Mouse (Mus musculus) adipocyte (in vitro differentiated cells): ENCODE measurements around the gene Matn4.
"Not testable (repeated sequence)": the region's sequence is repeated elsewhere in the genome, so short reads cannot be mapped to it uniquely, and the experiment has no call there.

Experiments used
- DNase-seq: peaks from one replicate; pipeline ENCODE4 v3.0.0-alpha.2; 2016; ENCODE audit warnings: low spot score

Matn4 gene

DNA sequence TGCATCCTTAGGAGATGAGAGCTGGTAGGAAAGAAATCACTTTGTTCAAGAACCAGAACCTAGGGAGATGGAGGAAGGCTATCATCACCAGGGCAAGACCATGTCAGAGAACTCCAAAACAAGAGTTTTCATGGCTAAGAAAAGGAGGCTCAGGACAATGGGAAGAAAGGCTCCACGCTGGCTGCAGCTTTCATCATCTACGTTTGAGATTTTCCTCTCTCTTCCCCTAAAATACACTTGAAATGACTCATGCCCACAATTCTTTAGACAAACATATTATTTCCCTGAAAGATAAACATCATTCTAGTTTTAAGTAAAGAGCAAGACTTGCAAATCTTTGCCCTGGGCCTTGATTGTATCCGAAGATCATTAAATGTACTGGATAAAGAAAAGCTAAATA is 33.6 kb downstream of the Matn4 start:
- no peak for DNase-seq

DNA sequence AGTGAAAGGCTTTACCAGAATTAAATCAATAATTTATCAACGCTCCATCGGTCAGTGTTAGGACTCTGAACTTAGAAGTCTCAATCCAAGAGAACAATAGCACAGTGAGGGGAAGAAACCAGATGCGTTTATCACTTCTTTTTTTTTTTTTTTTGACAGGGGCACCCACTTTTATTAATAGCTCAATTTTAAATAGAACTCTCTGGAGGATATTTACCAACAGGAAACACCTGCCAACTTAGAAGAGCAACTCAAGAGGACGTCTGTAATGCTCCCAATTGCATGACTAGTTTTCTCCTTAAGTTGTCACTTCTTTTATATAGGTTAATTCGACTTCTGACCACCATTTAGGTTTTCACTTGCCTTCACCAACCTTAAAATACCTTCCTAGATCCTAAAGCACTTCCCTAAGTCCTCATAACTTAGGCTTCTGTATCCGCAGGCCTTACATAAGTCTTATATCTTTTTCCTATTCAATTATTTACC is 36.3 kb downstream of the Matn4 start:
- no peak for DNase-seq

DNA sequence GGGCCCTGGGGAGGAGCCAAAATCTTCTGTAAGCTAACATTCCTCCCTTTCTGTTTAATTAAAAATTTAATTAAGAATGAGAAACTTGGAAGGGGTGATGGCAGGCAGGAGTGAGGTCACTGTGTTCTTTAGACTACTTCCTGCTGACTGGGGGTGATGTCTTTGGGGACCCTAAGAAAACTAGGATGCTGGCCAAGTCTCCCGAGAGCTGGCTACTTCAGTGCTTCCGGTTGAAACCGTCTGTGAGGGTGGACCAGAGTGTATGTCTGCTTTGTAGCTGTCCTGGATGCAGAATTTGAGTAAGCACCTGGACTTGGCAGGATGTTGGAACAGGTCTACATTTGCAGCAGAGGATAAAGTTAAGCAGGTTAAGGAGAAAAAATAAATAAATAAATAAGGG is 38.0 kb downstream of the Matn4 start:
- DNase-seq: no peak

DNA sequence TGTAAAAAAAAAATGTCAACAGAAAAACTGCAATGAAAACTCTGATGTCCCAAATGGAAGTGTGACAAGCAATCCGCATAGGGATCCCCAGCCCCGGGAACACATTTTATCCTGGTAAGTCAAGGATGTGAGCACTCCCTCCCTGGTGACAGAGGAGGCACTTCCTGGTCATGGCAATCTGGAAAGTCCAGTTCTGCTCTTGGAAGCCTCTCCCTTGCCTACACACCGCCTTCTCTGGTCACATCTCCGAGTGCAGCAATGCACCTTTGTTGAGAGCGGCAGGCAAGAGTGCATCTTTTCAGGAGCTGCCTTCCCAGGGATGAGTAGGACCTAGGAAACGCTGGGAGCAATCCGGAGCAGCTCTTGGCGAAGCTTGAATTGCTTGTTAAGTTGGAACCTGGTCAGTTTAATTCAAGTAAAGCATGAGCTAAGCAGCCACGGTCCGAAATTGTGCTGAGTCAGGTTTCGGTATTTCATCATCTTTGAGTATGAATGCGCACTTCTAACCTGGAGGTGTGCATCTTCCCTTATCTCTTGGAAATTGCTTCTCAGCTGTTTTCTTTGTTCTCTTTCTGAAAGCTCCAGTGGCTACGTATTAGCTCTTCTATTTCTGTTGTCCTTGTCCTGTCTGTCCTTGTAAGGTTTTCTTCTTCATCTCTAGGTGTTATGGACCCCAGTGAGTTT is 43.8 kb downstream of the Matn4 start:
- no peak for DNase-seq

DNA sequence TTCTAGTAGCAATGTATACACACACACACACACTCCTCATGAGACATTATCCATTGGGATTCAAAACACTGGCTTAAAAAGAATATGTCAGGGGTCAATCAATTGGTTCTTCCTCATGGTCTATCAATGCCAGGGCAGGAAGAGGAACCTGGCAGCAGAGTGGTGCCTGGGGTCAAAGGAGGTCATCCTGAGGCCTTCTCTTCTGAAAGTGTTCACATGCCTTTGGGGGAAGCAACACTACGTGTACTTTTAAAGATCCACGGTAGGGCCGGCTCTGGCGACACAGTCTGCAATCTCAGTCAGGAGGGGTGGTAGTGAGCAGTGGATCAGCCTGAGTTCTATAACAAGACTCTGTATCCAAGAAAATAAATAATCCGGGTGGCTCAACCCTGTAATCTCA is 45.3 kb downstream of the Matn4 start:
- DNase-seq: no peak

DNA sequence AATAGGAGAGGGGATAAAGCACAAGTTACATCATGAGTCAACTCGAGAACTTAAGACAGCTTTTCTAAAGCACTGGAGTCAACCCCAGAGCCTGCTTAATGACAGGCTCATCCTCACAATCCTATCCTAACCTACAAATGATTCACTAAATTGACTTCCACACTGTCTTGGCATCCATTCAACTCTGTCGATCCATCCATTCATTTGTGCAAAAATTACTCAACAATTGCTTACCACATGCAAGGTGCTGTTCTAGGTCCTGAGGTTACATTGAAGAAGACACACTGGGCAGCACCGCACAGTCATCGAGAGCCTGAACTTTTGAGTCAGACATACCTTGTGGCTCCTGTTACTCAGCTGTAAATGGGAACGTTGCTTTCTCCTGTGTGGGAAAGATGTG is 45.9 kb downstream of the Matn4 start:
- no peak for DNase-seq

GRCm38 (mm10) chr2:164358373-164358772 is 46.6 kb downstream of the Matn4 start:
- DNase-seq: no peak

DNA sequence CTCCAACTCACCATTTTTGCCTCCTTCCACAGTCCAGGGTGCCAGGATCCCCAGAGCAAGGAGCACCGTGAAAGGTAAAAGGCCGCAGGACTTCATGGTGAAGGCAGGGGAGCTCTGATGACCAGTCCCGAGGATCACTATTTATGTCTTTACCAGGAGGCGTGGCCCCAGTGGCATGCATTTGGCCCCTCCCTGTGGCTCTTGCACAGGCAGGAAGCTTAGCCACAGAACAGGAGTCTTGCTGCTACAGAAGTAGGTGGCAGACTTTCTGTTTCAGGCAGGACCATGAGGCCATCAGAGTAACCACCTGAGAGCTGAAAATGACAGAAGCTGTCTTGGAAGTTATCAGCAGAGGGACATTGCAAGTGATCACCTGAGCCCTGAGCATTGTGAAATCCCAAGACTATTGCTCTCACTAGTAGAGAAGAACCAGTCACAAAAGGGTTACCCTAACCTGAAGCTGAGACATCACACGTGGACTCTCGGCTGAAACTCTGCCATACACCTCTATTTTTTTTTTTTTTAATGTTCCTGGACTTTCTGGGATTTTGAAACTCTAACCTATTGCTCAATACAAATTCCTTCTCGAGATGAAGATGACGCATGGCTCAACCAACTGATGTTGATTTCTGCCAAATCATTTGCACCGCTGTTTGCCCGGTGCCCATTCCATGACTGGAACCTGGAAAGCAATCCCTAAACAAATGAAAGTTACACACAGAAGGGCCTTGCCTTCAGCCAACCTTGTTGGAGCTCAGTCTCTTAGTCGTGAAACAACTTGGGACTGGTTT is 48.6 kb downstream of the Matn4 start:
- peak; percentile 60 for DNase-seq

GRCm38 (mm10) chr2:164353356-164353755 is 51.6 kb downstream of the Matn4 start:
- DNase-seq: no peak

GRCm38 (mm10) chr2:164352697-164353096 is 52.3 kb downstream of the Matn4 start:
- no peak for DNase-seq

- DNase-seq: no peak
Measured at GRCm38 (mm10) chr2:164348980-164349379, 56.0 kb downstream of the Matn4 start.

DNA sequence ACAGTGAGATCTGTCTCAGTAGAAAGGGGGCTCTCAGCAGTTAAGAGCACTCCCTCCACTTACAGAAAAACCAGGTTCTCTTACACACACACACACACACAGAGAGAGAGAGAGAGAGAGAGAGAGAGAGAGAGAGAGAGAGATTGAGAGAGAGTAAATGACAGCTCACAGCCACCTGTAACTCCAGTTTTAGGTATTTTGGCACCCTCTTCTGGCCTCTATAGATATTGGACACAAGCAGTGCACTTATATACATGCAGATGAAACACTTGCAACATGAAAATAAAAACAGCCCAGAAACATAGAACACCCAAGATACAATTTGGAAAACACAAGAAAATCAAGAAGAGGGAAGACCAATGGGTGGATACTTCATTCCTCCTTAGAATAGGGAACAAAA is 57.3 kb downstream of the Matn4 start:
- DNase-seq: not testable (repeated sequence)

- DNase-seq: not testable (repeated sequence)
Measured at GRCm38 (mm10) chr2:164343732-164344131, 61.2 kb downstream of the Matn4 start.
